In genomic region chr12:53253461-53254159, GRCm38 (mm10) we compare ENCODE assay signal across 8 mouse cellular contexts. TPM values are rescaled to one million over a fixed set of nuclear protein-coding genes. Genes with fewer than 3 reads are reported as not detected.
DNase-seq lines count a peak whose midpoint lies in the region; ATAC-seq and TF ChIP-seq lines count a peak whose summit lies in the region.

No protein-coding gene starts in this region.

- no peaks in the 10 kb centered on the region for H3K79me2 ChIP-seq in liver, adult 2 months (ENCODE audit: control insufficient read depth, insufficient read depth, low read length)

- intact Hi-C loops in gastrocnemius, adult 2 months (cut with DNase I), result no loop called here

- peak overlapping the region; percentile 91 for H3K9ac ChIP-seq in intestine, embryonic 14.5 days (ENCODE audit: low read length)
- no peak overlapping the region for H3K9ac ChIP-seq in liver, adult 2 months (ENCODE audit: low read depth, low read length)

- WGBS in forebrain, embryonic 10.5 days, result under 1% methylated on average over 24 of the region's 32 CpGs
- 2% methylated on average over 21 of the region's 32 CpGs for WGBS in intestine, embryonic 14.5 days
- WGBS in liver, adult 2 months, result 4% methylated on average over 31 of the region's 32 CpGs

- no peak for TF ChIP-seq CTCF in gastrocnemius, adult 2 months (IDR thresholded peaks at IDR 0.05)
- TF ChIP-seq CTCF in liver, adult 2 months (IDR thresholded peaks at IDR 0.05; ENCODE audit: low read depth, low read length), result no peak

- H3K4me3 ChIP-seq in gastrocnemius, adult 2 months, result peak overlapping the region; percentile 87
- peak overlapping the region; percentile 86 for H3K4me3 ChIP-seq in forebrain, embryonic 10.5 days
- H3K4me3 ChIP-seq in intestine, embryonic 14.5 days (ENCODE audit: low read depth, low read length), result peak overlapping the region; percentile 70
- peak overlapping the region; percentile 40; the same call in 1 of the 2 replicates for H3K4me3 ChIP-seq in liver, adult 2 months (ENCODE audit: insufficient read depth, low read depth, low read length)

- peak; percentile 71 for ATAC-seq in intestine, embryonic 14.5 days (replicated peaks; ENCODE audit: low FRiP score, low TSS enrichment, low read depth)

- H3K27me3 ChIP-seq in forebrain, embryonic 10.5 days (ENCODE audit: poor library complexity, severe bottlenecking), result peaks cover 43% of the 10 kb centered on the region
- peaks cover 33% of the 10 kb centered on the region for H3K27me3 ChIP-seq in intestine, embryonic 14.5 days (replicated peaks; ENCODE audit: control insufficient read depth, insufficient read depth, low read length)
- peaks cover 20% of the 10 kb centered on the region for H3K27me3 ChIP-seq in liver, adult 2 months (ENCODE audit: control insufficient read depth, insufficient read depth, low read length)

- peak overlapping the region; percentile 80 for H3K4me2 ChIP-seq in intestine, embryonic 14.5 days (ENCODE audit: low read length)

- H3K27ac ChIP-seq in gastrocnemius, adult 2 months, result no peak overlapping the region
- H3K27ac ChIP-seq in forebrain, embryonic 10.5 days, result peak overlapping the region; percentile 99
- peak overlapping the region; percentile 92; the same call in 1 of the 2 replicates for H3K27ac ChIP-seq in intestine, embryonic 14.5 days (ENCODE audit: low read depth)
- H3K27ac ChIP-seq in liver, adult 2 months (replicated peaks; ENCODE audit: insufficient read depth, low read depth, low read length), result no peak overlapping the region

- H3K9me3 ChIP-seq in forebrain, embryonic 10.5 days, result no peaks in the 10 kb centered on the region
- H3K9me3 ChIP-seq in intestine, embryonic 14.5 days (ENCODE audit: control insufficient read depth, low read length), result no peaks in the 10 kb centered on the region

- H3K4me1 ChIP-seq in forebrain, embryonic 10.5 days, result peaks cover 61% of the 10 kb centered on the region
- peaks cover 16% of the 10 kb centered on the region for H3K4me1 ChIP-seq in intestine, embryonic 14.5 days (replicated peaks; ENCODE audit: control insufficient read depth, insufficient read depth, low read length)
- no peaks in the 10 kb centered on the region for H3K4me1 ChIP-seq in liver, adult 2 months (ENCODE audit: control insufficient read depth, insufficient read depth, low read length)

- TF ChIP-seq POLR2A in liver, adult 2 months (IDR thresholded peaks at IDR 0.05; ENCODE audit: extremely low read depth, insufficient read depth, low read length), result no peak

- peak; percentile 36 for DNase-seq in gastrocnemius, adult 2 months
- no peak for DNase-seq in gastrocnemius, adult 8-10 months (ENCODE audit: low spot score in 2 of 2)
- peak; percentile 47 for DNase-seq in adrenal gland, adult 2 months
- peak; percentile 76 for DNase-seq in forebrain, embryonic 10.5 days (ENCODE audit: extremely low spot score, low spot score)
- peak; percentile 76 for DNase-seq in intestine, embryonic 14.5 days (ENCODE audit: low spot score)
- DNase-seq in liver, adult 2 months (ENCODE audit: extremely low read depth, low read depth, low spot score), result no peak
- peak; percentile 18 for DNase-seq in right cerebral cortex, postnatal 14 days
- DNase-seq in urinary bladder, postnatal 25 days (ENCODE audit: low spot score), result no peak

- no peaks in the 10 kb centered on the region for H3K36me3 ChIP-seq in forebrain, embryonic 10.5 days (replicated peaks)
- no peaks in the 10 kb centered on the region for H3K36me3 ChIP-seq in intestine, embryonic 14.5 days (ENCODE audit: control insufficient read depth, insufficient read depth, low read length)
- no peaks in the 10 kb centered on the region for H3K36me3 ChIP-seq in liver, adult 2 months (ENCODE audit: control insufficient read depth, insufficient read depth, low read length)

RNA-seq across cellular contexts. Expression of gene Npas3, which starts 5.1 kb away (rescaled TPM):
- under 1 TPM in 1 of 2 experiments, not detected in 1; 0.22 TPM for total RNA-seq in gastrocnemius, adult 2 months (2021)
- total RNA-seq in gastrocnemius, adult 8-10 months (2022), result under 1 TPM in 1 of 4 experiments, not detected in 3; 0.07 TPM
- total RNA-seq in adrenal gland, adult 2 months (2021), result 1 to 10 TPM; 2.1 to 4.4 TPM
- polyA plus RNA-seq in adrenal gland, adult 2 months (2012; rRNA removed), result 0.98 and 2.3 TPM in 2 replicates
- 7.2 and 8.6 TPM in 2 replicates for polyA plus RNA-seq in forebrain, embryonic 10.5 days (2016; fragmentation: Nextera tagmentation; extraction: Ambion mirVana)
- polyA plus RNA-seq in intestine, embryonic 14.5 days (2014; fragmentation: Nextera tagmentation; extraction: Ambion mirVana), result 3.5 and 3.7 TPM in 2 replicates
- total RNA-seq in liver, adult 2 months (2014; rRNA removed), result 0.07 TPM in 1 of 2 replicates, not detected in the other
- 0.04 TPM in 1 of 2 replicates, not detected in the other for polyA plus RNA-seq in liver, adult 2 months (2012; rRNA removed)

Comparison
In these comparisons a context has a peak if more than half of its experiments do, and no peak if none do; other contexts are left out.
1. DNase-seq: peak in gastrocnemius, adult 2 months (single experiment), adrenal gland, adult 2 months (single experiment), forebrain, embryonic 10.5 days (single experiment), intestine, embryonic 14.5 days (single experiment) and right cerebral cortex, postnatal 14 days (single experiment); none in gastrocnemius, adult 8-10 months (0 of 2), liver, adult 2 months (single experiment) and urinary bladder, postnatal 25 days (single experiment).
2. H3K27ac ChIP-seq: peak in forebrain, embryonic 10.5 days (single experiment) and intestine, embryonic 14.5 days (single experiment); none in gastrocnemius, adult 2 months (single experiment) and liver, adult 2 months (single experiment).
3. Peak in every context shown above with its lines, with median percentiles within 50 percentile points of each other: H3K4me3 ChIP-seq.